Mouse (Mus musculus) monocyte, adult 59 days (primary cell): Measurements from ENCODE around the gene Olfr577. TPM values are rescaled to one million over a fixed set of nuclear protein-coding genes. Genes with fewer than 3 reads are reported as not detected.

ENCODE experiments used
- total RNA-seq, 2 experiments: library from RNA; stranded (reverse); gene quantifications; one replicate each; pipeline ENCODE4 v1.2.4; 2023

The Olfr577 gene
- total RNA-seq, result not detected

GRCm38 (mm10) chr7:102975843-102976242 is at the start of gene Olfr577:
Olfr577 (minus strand) TSS chr7:102975943.

GRCm38 (mm10) chr7:102989224-102989623 is 13.5 kb upstream of the Olfr577 start, which contains the start of gene Olfr578:
Olfr578 (minus strand) TSS chr7:102989324.

DNA sequence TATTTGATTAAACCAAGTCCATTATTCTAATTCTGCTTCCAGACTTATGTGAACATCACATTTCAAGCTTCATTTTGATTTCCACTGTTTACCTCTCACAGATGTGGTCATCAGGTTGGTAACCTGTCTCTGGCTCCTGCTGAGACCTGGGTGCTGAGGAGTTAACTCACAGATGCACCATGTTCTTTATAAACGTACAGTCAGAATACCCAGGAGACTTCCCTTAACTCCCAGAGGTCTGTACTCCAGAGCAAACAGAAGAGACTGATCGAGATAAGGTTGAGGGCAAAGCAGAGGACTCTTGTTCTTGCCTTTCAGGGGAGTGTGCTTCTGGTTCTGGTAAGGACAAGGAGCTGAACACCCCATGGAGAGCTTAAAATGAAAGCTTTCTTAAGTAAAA is 13.4 kb downstream of the Olfr577 start, which contains the start of gene Olfr576:
Olfr576 (plus strand) TSS at position 301 of the 400 bp plus-strand sequence.

DNA sequence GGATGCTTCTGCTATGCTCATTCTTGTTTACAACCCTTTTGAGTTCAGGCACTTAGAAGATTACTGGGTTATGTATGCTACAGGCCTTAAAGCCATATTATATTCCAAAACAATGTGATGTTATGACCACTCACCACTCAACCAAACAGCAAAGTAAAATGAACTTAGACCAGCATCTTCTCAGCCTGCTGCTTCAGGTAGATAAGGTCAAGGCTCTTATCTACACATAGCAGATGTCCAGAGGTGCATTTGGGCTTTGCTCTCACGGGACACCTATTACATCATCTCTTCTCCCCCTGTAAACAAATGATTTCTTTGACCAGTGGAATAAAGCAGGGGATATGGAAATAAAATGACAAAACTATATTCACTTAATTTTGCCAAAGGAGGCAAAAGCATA is 17.1 kb downstream of the Olfr577 start, which contains the start of gene Olfr575:
Olfr575 (minus strand) TSS at position 183 of the 400 bp plus-strand sequence.

GRCm38 (mm10) chr7:102948167-102948566 is 27.6 kb downstream of the Olfr577 start, which contains the start of gene Olfr574:
Olfr574 (plus strand) TSS chr7:102948467.

GRCm38 (mm10) chr7:102942475-102942874 is 33.3 kb downstream of the Olfr577 start, which contains the start of gene Olfr573-ps1:
Olfr573-ps1 (minus strand) TSS chr7:102942575.

GRCm38 (mm10) chr7:102924109-102924508 is 51.6 kb downstream of the Olfr577 start, which contains the start of gene Olfr572:
Olfr572 (plus strand) TSS chr7:102924409.

Other genes starting within 250 kb of the Olfr577 start
- gene Olfr559, start 248.5 kb downstream of the Olfr577 start, total RNA-seq, result not detected
- gene Olfr560, start 216.6 kb downstream of the Olfr577 start, total RNA-seq, result not detected
- not detected for gene Olfr78, start 216.5 kb downstream of the Olfr577 start, total RNA-seq
- gene Olfr561, start 204.7 kb downstream of the Olfr577 start, total RNA-seq, result not detected
- not detected for gene Olfr564, start 172.5 kb downstream of the Olfr577 start, total RNA-seq
- not detected for gene Olfr566, start 117.2 kb downstream of the Olfr577 start, total RNA-seq
- not detected for gene Olfr568, start 98.8 kb downstream of the Olfr577 start, total RNA-seq
- gene Olfr569, start 85.1 kb downstream of the Olfr577 start, total RNA-seq, result not detected
- gene Olfr570, start 81.4 kb downstream of the Olfr577 start, total RNA-seq, result not detected
- not detected for gene Olfr571, start 58.4 kb downstream of the Olfr577 start, total RNA-seq
- gene Olfr572, start 51.5 kb downstream of the Olfr577 start, total RNA-seq, result not detected
- not detected for gene Olfr573-ps1, start 33.4 kb downstream of the Olfr577 start, total RNA-seq
- gene Olfr574, start 27.5 kb downstream of the Olfr577 start, total RNA-seq, result not detected
- gene Olfr575, start 17.2 kb downstream of the Olfr577 start, total RNA-seq, result not detected
- not detected for gene Olfr576, start 13.3 kb downstream of the Olfr577 start, total RNA-seq
- gene Olfr578, start 13.4 kb upstream of the Olfr577 start, total RNA-seq, result not detected
- gene Olfr582, start 62.1 kb upstream of the Olfr577 start, total RNA-seq, result not detected
- not detected for gene Olfr583, start 75.4 kb upstream of the Olfr577 start, total RNA-seq
- not detected for gene Olfr584, start 105.9 kb upstream of the Olfr577 start, total RNA-seq
- not detected for gene Olfr585, start 121.8 kb upstream of the Olfr577 start, total RNA-seq
- not detected for gene Olfr586, start 149.7 kb upstream of the Olfr577 start, total RNA-seq
- gene Olfr588-ps1, start 164.9 kb upstream of the Olfr577 start, total RNA-seq, result not detected
- not detected for gene Olfr589, start 180.4 kb upstream of the Olfr577 start, total RNA-seq
- not detected for gene Olfr591, start 202.4 kb upstream of the Olfr577 start, total RNA-seq
- gene Olfr592, start 208.9 kb upstream of the Olfr577 start, total RNA-seq, result not detected
- not detected for gene Olfr593, start 235.9 kb upstream of the Olfr577 start, total RNA-seq
- not detected for gene Olfr594, start 241.1 kb upstream of the Olfr577 start, total RNA-seq